Mouse (Mus musculus) stomach, embryonic 15.5 days (tissue): ENCODE measurements at regions not wholly inside any gene's neighbourhood (a gene's known extent, or its start where the extent isn't known, plus 50 kb on each side); places are given as distances from the start of the nearest gene placed in this dataset.

Experiments used
- ATAC-seq: fragments of 200-750 bp; cut with Nextera tagmentation; 2 replicates; pipeline ENCODE4 v1.8.0; 2017; ENCODE audit warnings: low read depth, moderate number of reproducible peaks, moderate TSS enrichment; ENCODE audit not compliant: insufficient read depth, low FRiP score
- H3K27ac ChIP-seq: fragments of 300-500 bp; sonication (generic); 2 replicates; pipeline ENCODE4 v1.5.1; 2015; ENCODE audit warnings: mild to moderate bottlenecking, inconsistent platforms
- H3K27me3 ChIP-seq: fragments of 300-500 bp; sonication (generic); replicated peaks from 2 replicates; pipeline ENCODE4 v1.6.1; 2015; ENCODE audit warnings: inconsistent platforms
- H3K36me3 ChIP-seq: fragments of 300-500 bp; sonication (generic); 2 replicates; pipeline ENCODE4 v1.6.1; 2015; ENCODE audit warnings: inconsistent platforms
- H3K4me1 ChIP-seq: fragments of 300-500 bp; sonication (generic); 2 replicates; pipeline ENCODE4 v1.6.1; 2015; ENCODE audit warnings: inconsistent platforms
- H3K4me2 ChIP-seq: fragments of 300-500 bp; sonication (generic); 2 replicates; pipeline ENCODE4 v1.6.1; 2015; ENCODE audit warnings: mild to moderate bottlenecking, inconsistent platforms
- H3K4me3 ChIP-seq: fragments of 300-500 bp; sonication (generic); replicated peaks from 2 replicates; pipeline ENCODE4 v1.5.1; 2015; ENCODE audit warnings: inconsistent platforms
- H3K9ac ChIP-seq: fragments of 300-500 bp; sonication (generic); 2 replicates; pipeline ENCODE4 v1.6.1; 2015; ENCODE audit warnings: inconsistent platforms
- H3K9me3 ChIP-seq: fragments of 300-500 bp; sonication (generic); 2 replicates; pipeline ENCODE4 v1.6.1; 2016; ENCODE audit warnings: inconsistent platforms
- WGBS: fragments of 180-500 bp; shearing (Covaris S2); methylation state at CpG from one replicate; pipeline ENCODE4 v1.1.7; 2015; 5-methylcytosine and 5-hydroxymethylcytosine counted together

DNA sequence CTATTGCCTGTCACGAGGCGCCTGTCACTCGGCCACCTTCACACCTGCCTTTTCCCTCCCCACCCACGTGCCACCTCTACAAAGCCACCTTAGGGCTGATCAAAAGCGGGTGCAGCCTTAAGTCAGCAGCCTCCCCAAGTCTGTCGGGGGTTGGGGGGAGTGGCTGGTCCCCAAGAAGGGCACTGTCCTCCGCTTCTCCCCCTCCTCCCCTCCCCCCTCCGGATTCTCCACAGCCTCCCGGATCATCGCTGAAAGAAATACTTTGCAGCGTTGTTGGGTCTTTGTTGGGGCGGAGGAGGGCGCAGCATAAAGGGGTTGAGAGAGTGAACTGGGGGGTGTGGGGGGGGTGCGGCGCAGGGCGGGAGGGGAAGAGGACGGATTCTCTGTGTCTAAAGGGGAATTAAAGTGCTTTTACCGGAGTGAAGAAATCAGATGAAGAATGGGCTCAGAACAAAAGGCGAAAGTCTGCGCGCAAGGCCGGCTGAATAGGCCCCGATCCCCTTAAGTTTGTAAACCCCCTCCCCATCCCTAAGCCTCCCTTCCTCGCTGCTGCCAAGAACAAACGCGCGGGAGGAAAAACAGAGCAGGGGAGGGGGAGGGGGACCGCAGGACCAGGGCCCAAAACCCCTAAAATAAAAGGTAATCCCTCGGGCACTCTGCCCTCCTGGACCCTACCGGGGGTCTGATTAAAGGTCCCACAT lies 109.3 kb upstream of the Lhx5 start:
- Histone ChIP-seq H3K9me3 (no peaks in the 10 kb centered on the region), H3K4me2 (peak overlapping the region; percentile 45), H3K9ac (no peak overlapping the region), H3K27me3 (0 out of 2 replicates have a peak, but pooled peaks cover 23% of the 10 kb centered on the region), H3K27ac (no peak overlapping the region), H3K4me1 (no peaks in the 10 kb centered on the region; the same call in 1 of the 2 replicates), H3K4me3 (peak overlapping the region; percentile 21), H3K36me3 (no peaks in the 10 kb centered on the region)
- ATAC-seq: no peak
- 3% methylated on average over 28 of the region's 30 CpGs for WGBS

GRCm38 (mm10) chr5:120322732-120323316 lies 108.7 kb upstream of the Lhx5 start:
- no peak overlapping the region for H3K9ac ChIP-seq
- H3K4me3 ChIP-seq: peak overlapping the region; percentile 21
- no peaks in the 10 kb centered on the region for H3K9me3 ChIP-seq
- WGBS: 27% methylated on average over 10 of the region's 12 CpGs
- no peaks in the 10 kb centered on the region for H3K36me3 ChIP-seq
- H3K27ac ChIP-seq: no peak overlapping the region
- H3K27me3 ChIP-seq: 0 out of 2 replicates have a peak, but pooled peaks cover 27% of the 10 kb centered on the region
- no peaks in the 10 kb centered on the region; the same call in 1 of the 2 replicates for H3K4me1 ChIP-seq
- H3K4me2 ChIP-seq: peak overlapping the region; percentile 45
- ATAC-seq: no peak

DNA sequence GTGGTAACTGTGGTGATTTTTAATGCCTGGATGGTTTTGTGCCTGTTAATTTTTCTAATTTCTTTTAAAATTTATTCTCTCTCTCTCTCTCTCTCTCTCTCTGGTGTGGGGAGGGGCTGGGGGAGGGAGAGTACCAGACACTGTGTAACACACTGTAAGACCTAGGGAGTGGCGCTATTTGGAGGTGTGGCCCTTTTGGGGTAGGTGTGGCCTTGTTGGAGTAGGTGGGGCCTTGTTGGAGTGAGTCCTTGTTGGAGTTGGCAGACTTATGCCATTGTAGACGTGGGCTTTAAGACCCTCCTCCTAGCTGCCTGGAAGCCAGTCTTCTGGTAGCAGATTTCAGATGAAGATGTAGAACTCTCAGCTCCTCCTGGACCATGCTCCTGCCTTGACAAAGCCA lies 107.4 kb upstream of the Lhx5 start:
- H3K4me3 ChIP-seq: no peak overlapping the region
- ATAC-seq: no peak
- 0 out of 2 replicates have a peak, but pooled peaks cover 27% of the 10 kb centered on the region for H3K27me3 ChIP-seq
- no peaks in the 10 kb centered on the region; the same call in 1 of the 2 replicates for H3K4me1 ChIP-seq
- H3K9ac ChIP-seq: no peak overlapping the region
- H3K9me3 ChIP-seq: no peaks in the 10 kb centered on the region
- no peak overlapping the region for H3K4me2 ChIP-seq
- WGBS: 78% methylated on average over 2 of the region's 2 CpGs
- H3K36me3 ChIP-seq: no peaks in the 10 kb centered on the region
- H3K27ac ChIP-seq: no peak overlapping the region

- no peak overlapping the region for H3K27ac ChIP-seq
- no peaks in the 10 kb centered on the region for H3K9me3 ChIP-seq
- no peak overlapping the region for H3K9ac ChIP-seq
- H3K36me3 ChIP-seq: no peaks in the 10 kb centered on the region
- 0 out of 2 replicates have a peak, but pooled peaks cover 27% of the 10 kb centered on the region for H3K27me3 ChIP-seq
- ATAC-seq: no peak
- no peak overlapping the region for H3K4me2 ChIP-seq
- no peaks in the 10 kb centered on the region; the same call in 1 of the 2 replicates for H3K4me1 ChIP-seq
- 38% methylated on average over 16 of the region's 16 CpGs for WGBS
- no peak overlapping the region for H3K4me3 ChIP-seq
Observed at GRCm38 (mm10) chr5:120325386-120325910, 106.1 kb upstream of the Lhx5 start.

DNA sequence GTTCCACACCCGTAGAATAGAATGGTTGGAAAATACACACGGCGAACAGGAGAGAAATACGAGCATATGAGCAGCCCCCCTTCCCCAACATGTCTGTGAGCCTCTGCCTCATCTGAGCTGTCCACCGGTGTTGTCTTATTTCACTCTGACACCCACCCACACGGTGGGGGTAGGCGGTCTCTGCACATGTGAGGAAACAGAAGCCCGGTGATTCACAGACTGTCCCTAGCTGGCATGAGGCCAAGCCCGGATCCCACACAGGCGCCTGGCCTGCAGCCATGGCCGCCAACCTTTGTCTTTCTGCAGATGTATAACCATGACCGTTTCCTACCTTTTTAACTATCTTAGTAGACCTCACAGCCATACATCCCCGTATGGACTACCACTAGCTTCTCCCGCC lies 99.5 kb upstream of the Lhx5 start:
- 62% methylated on average over 14 of the region's 14 CpGs for WGBS
- H3K9me3 ChIP-seq: no peaks in the 10 kb centered on the region
- no peak overlapping the region for H3K4me2 ChIP-seq
- no peak overlapping the region for H3K9ac ChIP-seq
- H3K36me3 ChIP-seq: no peaks in the 10 kb centered on the region
- no peak overlapping the region for H3K27ac ChIP-seq
- H3K27me3 ChIP-seq: 0 out of 2 replicates have a peak, but pooled peaks cover 5% of the 10 kb centered on the region
- no peaks in the 10 kb centered on the region; the same call in 1 of the 2 replicates for H3K4me1 ChIP-seq
- no peak overlapping the region for H3K4me3 ChIP-seq
- no peak for ATAC-seq

DNA sequence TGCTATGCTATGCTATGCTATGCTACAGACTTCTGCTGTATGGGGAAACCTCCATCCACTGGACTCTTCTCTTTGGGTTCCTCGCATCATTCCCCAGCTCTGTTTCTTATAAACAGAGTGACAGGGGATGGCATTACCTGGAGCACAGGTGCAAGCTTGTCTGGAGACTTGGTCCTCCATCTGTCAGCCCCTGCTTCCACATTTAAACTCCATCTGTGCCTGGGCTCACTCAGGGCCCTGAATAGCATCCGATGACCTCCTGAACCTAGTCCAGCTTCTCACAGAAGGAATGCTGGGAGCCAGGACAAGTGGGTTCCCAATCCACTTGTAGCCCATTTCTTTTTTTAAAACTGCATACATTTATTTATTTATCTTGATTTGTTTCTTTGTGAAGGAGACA lies 92.3 kb upstream of the Lhx5 start:
- Histone ChIP-seq H3K36me3 (no peaks in the 10 kb centered on the region), H3K27me3 (no peaks in the 10 kb centered on the region; the same call in 1 of the 2 replicates), H3K9me3 (no peaks in the 10 kb centered on the region), H3K27ac (no peak overlapping the region), H3K4me2 (no peak overlapping the region), H3K4me3 (no peak overlapping the region), H3K4me1 (no peaks in the 10 kb centered on the region), H3K9ac (no peak overlapping the region)
- WGBS: 72% methylated on average over 2 of the region's 2 CpGs
- no peak for ATAC-seq

- Histone ChIP-seq H3K9me3 (no peaks in the 10 kb centered on the region), H3K4me1 (no peaks in the 10 kb centered on the region), H3K4me2 (no peak overlapping the region), H3K36me3 (no peaks in the 10 kb centered on the region), H3K4me3 (no peak overlapping the region), H3K27ac (no peak overlapping the region), H3K27me3 (no peaks in the 10 kb centered on the region; the same call in 1 of the 2 replicates), H3K9ac (no peak overlapping the region)
- ATAC-seq: no peak
- WGBS: 35% methylated on average over 3 of the region's 3 CpGs
Observed at GRCm38 (mm10) chr5:120340696-120341231, 90.7 kb upstream of the Lhx5 start.

DNA sequence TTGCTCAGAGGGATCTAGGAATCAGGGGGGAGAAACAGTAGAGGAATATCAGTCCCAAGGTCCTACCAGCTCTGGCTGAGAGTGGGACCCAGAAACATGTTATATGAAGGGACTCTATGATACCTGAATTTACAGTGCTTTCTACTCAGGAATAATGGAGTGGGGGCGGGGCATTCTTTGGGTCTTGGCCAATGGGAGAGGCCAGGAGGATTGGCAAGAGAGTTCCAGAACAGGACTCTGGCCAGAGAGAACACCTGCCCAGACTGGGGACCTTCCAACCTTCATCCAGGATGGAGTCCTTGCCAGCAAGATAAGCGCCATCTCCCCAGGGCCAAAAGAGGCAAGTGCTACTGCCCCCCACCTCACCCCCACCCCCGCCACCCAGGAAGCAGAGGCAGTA lies 81.0 kb upstream of the Lhx5 start:
- ATAC-seq: no peak
- Histone ChIP-seq H3K4me2 (no peak overlapping the region), H3K9ac (no peak overlapping the region), H3K27ac (no peak overlapping the region), H3K36me3 (no peaks in the 10 kb centered on the region), H3K4me3 (no peak overlapping the region), H3K9me3 (no peaks in the 10 kb centered on the region), H3K4me1 (no peaks in the 10 kb centered on the region), H3K27me3 (no peaks in the 10 kb centered on the region; the same call in 1 of the 2 replicates)
- 85% methylated on average over 3 of the region's 3 CpGs for WGBS

- H3K36me3 ChIP-seq: no peaks in the 10 kb centered on the region
- ATAC-seq: no peak
- H3K4me2 ChIP-seq: no peak overlapping the region
- no peak overlapping the region for H3K4me3 ChIP-seq
- no peak overlapping the region for H3K27ac ChIP-seq
- no peaks in the 10 kb centered on the region; the same call in 1 of the 2 replicates for H3K27me3 ChIP-seq
- no peaks in the 10 kb centered on the region for H3K4me1 ChIP-seq
- WGBS: 37% methylated on average over 5 of the region's 5 CpGs
- no peaks in the 10 kb centered on the region for H3K9me3 ChIP-seq
- no peak overlapping the region for H3K9ac ChIP-seq
Observed at GRCm38 (mm10) chr5:120351827-120352226, 79.7 kb upstream of the Lhx5 start.

GRCm38 (mm10) chr5:120353657-120354056 lies 77.8 kb upstream of the Lhx5 start:
- Histone ChIP-seq H3K4me3 (no peak overlapping the region), H3K4me1 (no peaks in the 10 kb centered on the region), H3K9me3 (no peaks in the 10 kb centered on the region), H3K36me3 (no peaks in the 10 kb centered on the region), H3K9ac (no peak overlapping the region), H3K27me3 (peaks cover 14% of the 10 kb centered on the region), H3K4me2 (no peak overlapping the region), H3K27ac (no peak overlapping the region)
- ATAC-seq: no peak
- 59% methylated on average over 5 of the region's 5 CpGs for WGBS

DNA sequence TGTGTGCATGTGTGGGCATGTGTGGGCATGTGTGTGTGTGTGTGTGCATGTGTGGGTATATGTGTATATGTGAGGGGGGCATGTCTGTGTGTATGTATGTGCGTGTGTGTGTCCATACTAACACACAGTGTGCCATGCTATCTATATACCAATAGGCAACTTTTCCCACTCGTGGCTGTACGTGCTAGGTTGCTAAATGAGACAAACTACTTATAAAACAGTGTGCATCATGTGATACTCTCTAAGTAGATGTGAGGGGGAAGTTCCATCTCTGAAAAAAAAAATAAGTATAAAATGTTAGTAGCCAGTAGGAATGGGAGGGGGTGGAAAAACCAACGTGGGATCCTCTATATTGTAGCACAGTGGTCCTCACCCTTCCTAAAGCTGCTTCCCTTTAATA lies 74.5 kb upstream of the Lhx5 start:
- Histone ChIP-seq H3K9me3 (no peaks in the 10 kb centered on the region), H3K27me3 (peaks cover 33% of the 10 kb centered on the region), H3K4me3 (no peak overlapping the region), H3K27ac (no peak overlapping the region), H3K4me2 (no peak overlapping the region), H3K9ac (no peak overlapping the region), H3K4me1 (no peaks in the 10 kb centered on the region), H3K36me3 (no peaks in the 10 kb centered on the region)
- WGBS: 75% methylated on average over 4 of the region's 4 CpGs
- no peak for ATAC-seq

GRCm38 (mm10) chr5:120358084-120358690 lies 73.3 kb upstream of the Lhx5 start:
- Histone ChIP-seq H3K27ac (no peak overlapping the region), H3K9me3 (no peaks in the 10 kb centered on the region), H3K36me3 (no peaks in the 10 kb centered on the region), H3K4me3 (no peak overlapping the region), H3K27me3 (peaks cover 34% of the 10 kb centered on the region), H3K9ac (no peak overlapping the region), H3K4me2 (no peak overlapping the region), H3K4me1 (no peaks in the 10 kb centered on the region)
- ATAC-seq: no peak
- 11% methylated on average over 20 of the region's 20 CpGs for WGBS
